Mouse (Mus musculus) liver, embryonic 15.5 days (tissue): ENCODE measurements around the gene Efr3b. TPM values are rescaled to one million over a fixed set of nuclear protein-coding genes. Genes with fewer than 3 reads are reported as not detected.
"Not testable (repeated sequence)": the region's sequence is repeated elsewhere in the genome, so short reads cannot be mapped to it uniquely, and the experiment has no call there.

ENCODE experiments used
- ATAC-seq: fragments of 200-750 bp; cut with Nextera tagmentation; 2 replicates; pipeline ENCODE4 v1.8.0; 2017; ENCODE audit warnings: moderate number of reproducible peaks, mild to moderate bottlenecking, moderate library complexity; ENCODE audit not compliant: insufficient read depth
- H3K27ac ChIP-seq: fragments of 300-500 bp; sonication (generic); replicated peaks from 2 replicates; pipeline ENCODE4 v1.5.1; 2015; ENCODE audit warnings: mild to moderate bottlenecking, inconsistent platforms
- H3K27me3 ChIP-seq: fragments of 300-500 bp; sonication (generic); 2 replicates; pipeline ENCODE4 v1.6.1; 2015; ENCODE audit warnings: mild to moderate bottlenecking, inconsistent platforms
- H3K36me3 ChIP-seq: fragments of 300-500 bp; sonication (generic); replicated peaks from 2 replicates; pipeline ENCODE4 v1.6.1; 2015; ENCODE audit warnings: moderate library complexity, mild to moderate bottlenecking, inconsistent platforms
- H3K4me1 ChIP-seq: fragments of 300-500 bp; sonication (generic); replicated peaks from 2 replicates; pipeline ENCODE4 v1.6.1; 2015; ENCODE audit warnings: inconsistent platforms
- H3K4me2 ChIP-seq: fragments of 300-500 bp; sonication (generic); 2 replicates; pipeline ENCODE4 v1.6.1; 2015; ENCODE audit warnings: moderate library complexity, mild to moderate bottlenecking, inconsistent platforms
- H3K4me3 ChIP-seq: fragments of 300-500 bp; sonication (generic); replicated peaks from 2 replicates; pipeline ENCODE4 v1.5.1; 2015; ENCODE audit warnings: mild to moderate bottlenecking, inconsistent platforms
- H3K9ac ChIP-seq: fragments of 300-500 bp; sonication (generic); 2 replicates; pipeline ENCODE4 v1.6.1; 2015; ENCODE audit warnings: moderate library complexity, mild to moderate bottlenecking, inconsistent platforms
- H3K9me3 ChIP-seq: fragments of 300-500 bp; sonication (generic); replicated peaks from 2 replicates; pipeline ENCODE4 v1.6.1; 2016; ENCODE audit warnings: inconsistent platforms
- WGBS: fragments of 180-500 bp; shearing (Covaris S2); methylation state at CpG from one replicate; pipeline ENCODE4 v1.1.7; 2015; ENCODE audit warnings: mixed read lengths; ENCODE audit not compliant: insufficient replicate concordance; 5-methylcytosine and 5-hydroxymethylcytosine counted together
- polyA plus RNA-seq: library from polyadenylated mRNA; unstranded; fragments of >200 nt; fragmentation: Nextera tagmentation; extraction: Ambion mirVana; gene quantifications from 2 replicates; pipeline ENCODE4 v1.2.1, GENCODE M21; 2015

The Efr3b gene
- polyA plus RNA-seq, 1 experiment from 2014 or later = 0.09 TPM

DNA sequence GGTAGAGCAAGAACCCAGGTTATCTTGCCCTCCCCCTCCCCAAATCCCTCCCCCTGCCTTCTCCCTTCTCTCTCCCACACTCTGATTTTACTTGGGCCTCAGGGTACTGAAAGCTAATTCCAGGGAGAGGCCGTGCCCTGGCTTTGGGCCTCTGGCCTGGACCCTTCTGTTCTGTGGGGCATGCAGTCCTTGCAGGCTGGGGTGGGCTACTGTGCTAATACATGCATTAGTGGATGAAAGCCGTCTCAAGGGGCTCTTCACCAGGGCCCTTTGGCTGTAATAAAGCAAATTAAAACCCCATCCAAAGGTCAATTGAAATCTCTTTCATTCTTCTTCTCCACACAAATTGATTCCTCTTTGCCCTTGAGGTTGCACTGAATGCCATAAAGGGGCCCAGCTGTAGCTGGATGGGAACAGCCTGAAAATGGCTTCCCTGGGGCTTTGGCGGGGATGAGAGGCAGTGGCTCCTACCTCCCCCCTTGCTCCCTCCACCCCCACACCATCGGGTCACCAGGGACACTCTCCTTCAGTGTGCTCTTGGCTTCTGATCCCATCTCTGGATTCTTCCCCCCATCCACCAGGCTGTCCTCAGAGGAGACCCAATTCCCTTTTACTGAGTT is 94.2 kb downstream of the Efr3b start:
- Histone ChIP-seq H3K36me3 (no peaks in the 10 kb centered on the region), H3K4me1 (no peaks in the 10 kb centered on the region), H3K9me3 (no peaks in the 10 kb centered on the region), H3K27me3 (no peaks in the 10 kb centered on the region), H3K4me2 (no peak overlapping the region), H3K27ac (no peak overlapping the region), H3K9ac (no peak overlapping the region), H3K4me3 (no peak overlapping the region)
- no peak for ATAC-seq
- WGBS = 56% methylated on average over 4 of the region's 4 CpGs

DNA sequence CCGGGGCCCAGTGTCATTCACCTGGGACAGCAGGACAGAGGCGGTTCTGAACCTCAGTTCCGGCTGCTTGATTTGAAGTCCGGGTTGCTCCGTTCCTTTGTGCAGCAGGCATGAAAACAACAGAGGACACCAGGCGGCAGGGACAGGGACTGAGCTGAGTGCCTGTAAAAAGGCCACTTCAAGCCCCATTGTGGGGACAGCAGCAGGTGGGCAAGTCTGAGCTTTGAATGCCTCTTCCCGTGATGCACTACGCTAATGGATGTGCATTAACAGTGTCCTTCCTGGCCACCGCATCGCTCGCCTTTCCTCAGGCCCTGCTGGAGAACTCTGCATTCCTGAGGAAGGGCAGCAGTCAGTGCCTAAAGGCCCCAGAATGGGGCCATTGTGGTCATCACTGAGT is 96.7 kb downstream of the Efr3b start:
- H3K4me3 ChIP-seq = no peak overlapping the region

DNA sequence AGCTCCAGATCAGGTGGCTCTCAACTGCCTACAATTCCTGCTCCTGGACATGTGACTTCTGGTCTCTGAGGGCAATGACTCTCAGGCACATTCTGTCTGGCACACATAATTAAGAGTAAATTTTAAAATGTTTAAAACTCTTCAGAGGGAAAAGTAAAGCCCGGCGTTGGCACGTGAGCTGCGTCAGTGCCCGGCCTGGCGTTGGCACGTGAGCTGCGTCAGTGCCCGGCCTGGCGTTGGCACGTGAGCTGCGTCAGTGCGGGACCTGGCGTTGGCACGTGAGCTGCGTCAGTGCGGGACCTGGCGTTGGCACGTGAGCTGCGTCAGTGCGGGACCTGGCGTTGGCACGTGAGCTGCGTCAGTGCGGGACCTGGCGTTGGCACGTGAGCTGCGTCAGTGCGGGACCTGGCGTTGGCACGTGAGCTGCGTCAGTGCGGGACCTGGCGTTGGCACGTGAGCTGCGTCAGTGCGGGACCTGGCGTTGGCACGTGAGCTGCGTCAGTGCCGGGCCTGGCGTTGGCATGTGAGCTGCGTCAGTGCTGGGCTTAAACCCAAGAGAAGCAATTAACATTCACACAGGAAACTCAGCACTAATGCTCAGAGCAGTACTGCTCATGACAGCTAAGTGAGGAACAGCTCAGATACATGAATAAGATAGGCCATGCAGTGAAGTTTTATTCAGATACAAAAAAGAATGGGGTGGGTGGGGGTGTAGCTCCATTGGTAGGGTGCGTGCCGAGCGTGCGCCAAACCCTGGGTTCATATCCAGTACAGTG is 108.4 kb downstream of the Efr3b start:
- H3K9me3 ChIP-seq = not testable (repeated sequence)

More for the DNA sequence above, 96.7 kb downstream of the Efr3b start:
- no peak for ATAC-seq
- Histone ChIP-seq H3K4me1 (no peaks in the 10 kb centered on the region), H3K27ac (no peak overlapping the region), H3K9ac (no peak overlapping the region), H3K9me3 (no peaks in the 10 kb centered on the region), H3K36me3 (no peaks in the 10 kb centered on the region), H3K4me2 (no peak overlapping the region), H3K27me3 (no peaks in the 10 kb centered on the region)
- WGBS = 48% methylated on average over 11 of the region's 11 CpGs

DNA sequence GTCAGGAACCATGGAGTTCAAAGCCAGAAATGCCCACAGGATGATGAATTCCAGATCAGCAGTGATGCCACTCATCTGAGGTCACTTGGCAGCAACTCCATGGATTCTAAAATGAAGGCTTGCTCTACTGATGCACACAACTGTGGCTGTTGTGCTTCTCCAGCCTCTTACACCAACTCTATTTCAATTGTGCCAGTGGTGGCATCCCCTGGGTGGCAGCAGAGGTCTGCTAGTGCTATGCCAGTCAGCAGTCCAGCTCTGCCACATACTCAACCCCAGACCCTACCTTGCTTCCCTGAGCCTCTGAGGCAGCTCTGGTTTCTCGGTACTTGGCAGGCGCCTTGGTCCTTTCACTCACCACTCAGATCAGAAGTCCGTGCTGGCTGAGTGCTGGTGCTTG is 109.9 kb downstream of the Efr3b start:
- H3K4me1 ChIP-seq = no peaks in the 10 kb centered on the region
- 70% methylated on average over 3 of the region's 3 CpGs for WGBS
- no peak overlapping the region for H3K9ac ChIP-seq
- no peak overlapping the region for H3K4me3 ChIP-seq
- no peaks in the 10 kb centered on the region for H3K36me3 ChIP-seq
- H3K9me3 ChIP-seq = no peaks in the 10 kb centered on the region
- no peak overlapping the region for H3K4me2 ChIP-seq
- ATAC-seq = no peak
- no peak overlapping the region for H3K27ac ChIP-seq
- H3K27me3 ChIP-seq = no peaks in the 10 kb centered on the region

More for the DNA sequence above, 108.4 kb downstream of the Efr3b start:
- ATAC-seq, H3K4me1 ChIP-seq, H3K4me3 ChIP-seq, H3K4me2 ChIP-seq, H3K27ac ChIP-seq, H3K27me3 ChIP-seq, H3K36me3 ChIP-seq, H3K9ac ChIP-seq: not testable (repeated sequence)
- 84% methylated on average over 39 of the region's 47 CpGs for WGBS

DNA sequence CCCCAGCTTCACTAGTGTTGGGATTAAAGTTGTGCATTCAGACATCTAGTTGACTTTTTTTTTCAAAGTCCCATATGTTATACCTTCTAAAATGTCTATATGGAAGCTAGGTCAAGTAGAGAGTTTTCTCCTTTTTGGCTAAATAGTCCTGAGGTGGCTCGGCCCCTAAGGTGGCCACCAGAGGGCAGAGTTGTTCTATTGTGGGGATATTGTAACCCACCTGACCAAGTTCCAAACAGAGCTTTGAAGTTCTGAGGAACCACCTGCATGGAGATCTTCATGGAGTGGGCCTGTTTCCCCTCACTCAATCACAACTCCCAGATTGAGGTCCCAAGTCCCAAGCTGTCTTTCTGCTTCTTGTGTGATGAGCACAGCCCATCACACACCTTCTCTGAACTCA is 112.6 kb downstream of the Efr3b start:
- no peak for ATAC-seq
- Histone ChIP-seq H3K9ac (no peak overlapping the region), H3K4me2 (no peak overlapping the region), H3K9me3 (no peaks in the 10 kb centered on the region), H3K27me3 (no peaks in the 10 kb centered on the region), H3K4me1 (no peaks in the 10 kb centered on the region), H3K36me3 (no peaks in the 10 kb centered on the region), H3K4me3 (no peak overlapping the region), H3K27ac (no peak overlapping the region)
- WGBS = 0% methylated on average over 1 of the region's 1 CpGs

DNA sequence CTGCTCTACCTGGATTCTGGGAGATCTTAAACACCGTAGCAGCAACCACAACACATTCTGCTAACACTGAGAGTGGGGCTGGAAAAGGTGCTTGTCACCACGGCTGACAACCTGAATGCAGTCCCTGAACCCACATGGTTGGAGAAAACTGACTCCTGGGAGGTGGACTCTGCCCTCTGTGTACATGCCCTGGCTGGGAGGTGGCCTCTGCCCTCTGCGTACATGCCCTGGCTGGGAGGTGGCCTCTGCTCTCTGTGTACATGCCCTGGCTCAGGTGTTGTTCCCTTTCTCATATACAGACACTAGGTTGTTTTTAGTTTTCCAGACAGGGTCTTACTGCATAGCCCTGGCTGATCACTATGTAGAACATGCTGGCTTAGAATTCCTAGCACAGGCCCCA is 119.3 kb downstream of the Efr3b start:
- Histone ChIP-seq H3K27ac (no peak overlapping the region), H3K9me3 (no peaks in the 10 kb centered on the region), H3K4me1 (0 out of 2 replicates have a peak, but pooled peaks cover 5% of the 10 kb centered on the region), H3K36me3 (no peaks in the 10 kb centered on the region), H3K4me3 (no peak overlapping the region), H3K9ac (no peak overlapping the region), H3K27me3 (no peaks in the 10 kb centered on the region), H3K4me2 (no peak overlapping the region)
- WGBS = 59% methylated on average over 3 of the region's 3 CpGs
- peak; percentile 75 for ATAC-seq

DNA sequence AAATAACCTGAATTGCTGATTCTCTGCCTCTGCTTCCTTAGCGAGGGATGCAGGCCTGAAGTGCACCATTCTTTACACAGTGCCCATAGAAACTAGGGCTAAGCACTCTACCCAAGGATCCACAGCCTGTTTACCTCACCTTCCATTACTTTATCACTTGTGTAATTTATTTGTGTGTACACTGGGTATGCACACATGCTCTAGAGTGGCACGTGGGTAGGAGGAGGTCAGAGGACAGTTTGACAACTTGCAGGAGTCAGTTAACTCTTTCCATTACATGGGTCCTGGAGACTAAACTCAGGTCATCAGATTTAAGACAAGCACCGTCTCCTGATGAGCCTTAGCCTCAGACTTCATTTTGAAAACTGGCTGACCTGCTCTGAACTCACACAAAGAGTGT is 120.1 kb downstream of the Efr3b start:
- 48% methylated on average over 3 of the region's 3 CpGs for WGBS
- ATAC-seq = no peak
- H3K9me3 ChIP-seq = no peaks in the 10 kb centered on the region
- H3K27ac ChIP-seq = no peak overlapping the region
- no peak overlapping the region for H3K9ac ChIP-seq
- 0 out of 2 replicates have a peak, but pooled peaks cover 5% of the 10 kb centered on the region for H3K4me1 ChIP-seq
- H3K36me3 ChIP-seq = no peaks in the 10 kb centered on the region
- H3K27me3 ChIP-seq = no peaks in the 10 kb centered on the region
- H3K4me3 ChIP-seq = no peak overlapping the region
- H3K4me2 ChIP-seq = no peak overlapping the region

DNA sequence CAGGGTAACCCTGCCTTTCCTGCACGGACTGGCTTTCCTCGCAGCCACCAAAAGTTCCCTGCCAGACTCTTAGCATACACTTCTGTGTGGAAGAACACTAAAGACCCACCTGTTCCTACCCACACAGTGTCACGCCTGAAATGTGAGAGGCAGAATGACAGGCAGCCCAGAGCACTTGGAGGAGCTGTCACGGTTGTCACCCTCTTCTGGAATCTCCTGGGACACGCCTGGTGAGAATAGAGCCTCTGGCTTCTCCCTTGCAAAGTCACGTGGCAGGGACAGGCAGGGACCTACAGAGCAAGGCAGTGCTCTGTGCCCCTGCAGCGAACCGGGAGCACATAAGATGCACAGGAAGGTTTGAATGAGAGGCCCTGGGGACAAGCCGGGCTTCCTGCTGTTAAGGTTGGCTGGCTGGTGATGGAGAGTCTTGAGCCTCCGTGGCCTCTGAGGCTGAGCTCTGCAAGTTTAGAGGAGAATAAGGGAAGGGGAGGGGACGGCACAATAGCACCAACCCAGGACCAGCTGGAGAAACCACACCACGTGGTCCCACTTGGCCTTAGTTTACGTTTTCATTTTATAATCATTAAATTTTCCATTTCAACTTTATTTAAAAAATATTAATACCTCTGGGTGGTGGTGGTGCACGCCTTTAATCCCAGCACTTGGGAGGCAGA is 120.9 kb downstream of the Efr3b start:
- Histone ChIP-seq H3K36me3 (no peaks in the 10 kb centered on the region), H3K9ac (no peak overlapping the region), H3K4me3 (no peak overlapping the region), H3K9me3 (no peaks in the 10 kb centered on the region), H3K4me1 (0 out of 2 replicates have a peak, but pooled peaks cover 5% of the 10 kb centered on the region), H3K27ac (no peak overlapping the region), H3K4me2 (no peak overlapping the region), H3K27me3 (no peaks in the 10 kb centered on the region)
- 32% methylated on average over 14 of the region's 14 CpGs for WGBS
- ATAC-seq = no peak

DNA sequence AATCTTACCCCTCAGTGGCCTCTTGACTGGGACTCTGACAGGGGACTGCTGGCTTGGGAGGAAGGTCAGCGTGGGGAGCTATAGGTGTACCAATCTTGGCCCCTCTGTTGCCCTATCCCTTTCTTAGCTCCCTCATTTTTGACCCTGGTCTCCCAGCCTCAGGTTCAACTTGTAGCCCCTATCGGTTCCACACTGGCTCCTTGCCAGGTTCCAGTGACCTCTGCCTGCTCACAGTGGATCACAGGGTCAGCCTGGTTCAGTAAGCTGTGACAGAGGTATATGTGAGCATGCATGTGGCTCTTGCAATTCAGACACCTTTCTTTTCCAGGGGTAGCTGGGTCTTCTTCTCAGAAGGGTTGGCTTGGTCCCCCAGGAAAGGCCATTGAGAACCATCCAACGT is 122.9 kb downstream of the Efr3b start:
- Histone ChIP-seq H3K9me3 (no peaks in the 10 kb centered on the region), H3K9ac (no peak overlapping the region), H3K27me3 (no peaks in the 10 kb centered on the region), H3K4me3 (no peak overlapping the region), H3K36me3 (no peaks in the 10 kb centered on the region), H3K27ac (no peak overlapping the region), H3K4me2 (no peak overlapping the region), H3K4me1 (peaks cover 12% of the 10 kb centered on the region; the same call in 1 of the 2 replicates)
- no peak for ATAC-seq
- WGBS = 63% methylated on average over 3 of the region's 3 CpGs
